Mouse (Mus musculus) CH12.LX (cell line): ENCODE results near the gene Irf5.

Experiments used
- CTCF ChIP-seq, 2 experiments: IDR thresholded peaks in 1 of 2; conservative IDR thresholded peaks in 1 of 2; 2 replicates each; pipeline ENCODE4 v1.5.1; 2011 to 2012; ENCODE audit warnings: low read depth in 2 of 2, low read length in 2 of 2, improper control_type of control experiment in 1 of 2, inconsistent platforms in 1 of 2, mild to moderate bottlenecking in 1 of 2, moderate library complexity in 1 of 2
- E2F4 ChIP-seq: IDR thresholded peaks from 2 replicates; pipeline ENCODE4 v1.6.1; 2011; ENCODE audit warnings: low read depth, low read length, improper control_type of control experiment; ENCODE audit not compliant: insufficient replicate concordance
- ETS1 ChIP-seq: conservative IDR thresholded peaks from 2 replicates; pipeline ENCODE4 v1.6.1; 2012; ENCODE audit warnings: low read depth, mild to moderate bottlenecking, inconsistent platforms, low read length, improper control_type of control experiment, moderate library complexity
- MAFK ChIP-seq: IDR thresholded peaks from 2 replicates; pipeline ENCODE4 v1.6.1; 2011; ENCODE audit warnings: low read length, improper control_type of control experiment; ENCODE audit not compliant: insufficient replicate concordance
- MAX ChIP-seq: IDR thresholded peaks from 2 replicates; pipeline ENCODE4 v1.6.1; 2011; ENCODE audit warnings: low read length, improper control_type of control experiment
- POLR2A ChIP-seq: IDR thresholded peaks from 2 replicates; pipeline ENCODE4 v1.6.1; 2011; ENCODE audit warnings: low read depth, mild to moderate bottlenecking, improper control_type of control experiment, low read length
- RCOR1 ChIP-seq: conservative IDR thresholded peaks from 2 replicates; pipeline ENCODE4 v1.6.1; 2012; ENCODE audit warnings: low read depth, mild to moderate bottlenecking, inconsistent platforms, low read length, improper control_type of control experiment
- SIN3A ChIP-seq: IDR thresholded peaks from 2 replicates; pipeline ENCODE4 v1.6.1; 2012; ENCODE audit warnings: low read length, improper control_type of control experiment, inconsistent platforms
- TBP ChIP-seq: conservative IDR thresholded peaks from 2 replicates; pipeline ENCODE4 v1.6.1; 2011; ENCODE audit warnings: low read depth, low read length, improper control_type of control experiment
- TCF12 ChIP-seq: IDR thresholded peaks from 2 replicates; pipeline ENCODE4 v1.6.1; 2014; ENCODE audit warnings: low read depth, mild to moderate bottlenecking, inconsistent platforms, low read length, improper control_type of control experiment
- USF2 ChIP-seq: conservative IDR thresholded peaks from 2 replicates; pipeline ENCODE4 v1.6.1; 2011; ENCODE audit warnings: low read depth, low read length, improper control_type of control experiment
- ZMIZ1 ChIP-seq: IDR thresholded peaks from 2 replicates; pipeline ENCODE4 v1.6.1; 2012; ENCODE audit warnings: low read depth, mild to moderate bottlenecking, inconsistent platforms, low read length, improper control_type of control experiment

- TF ChIP-seq MAX (no peak), POLR2A (no peak), MAFK (no peak), ETS1 (no peak), ZMIZ1 (no peak), USF2 (no peak), CTCF (conservative IDR thresholded peaks at IDR 0.05 in 1 of 2, IDR thresholded peaks at IDR 0.05 in 1 of 2; ENCODE audit: low read depth in 2 of 2, low read length in 2 of 2) (no peak), TBP (no peak), TCF12 (no peak), RCOR1 (no peak), SIN3A (no peak), E2F4 (no peak)
Observed at GRCm38 (mm10) chr6:29500810-29501209, 25.6 kb upstream of the Irf5 start.
